Mouse (Mus musculus): ENCODE measurements at regions not wholly inside any gene's neighbourhood (a gene's known extent, or its start where the extent isn't known, plus 50 kb on each side); places are given as distances from the start of the nearest gene placed in this dataset.

DNA sequence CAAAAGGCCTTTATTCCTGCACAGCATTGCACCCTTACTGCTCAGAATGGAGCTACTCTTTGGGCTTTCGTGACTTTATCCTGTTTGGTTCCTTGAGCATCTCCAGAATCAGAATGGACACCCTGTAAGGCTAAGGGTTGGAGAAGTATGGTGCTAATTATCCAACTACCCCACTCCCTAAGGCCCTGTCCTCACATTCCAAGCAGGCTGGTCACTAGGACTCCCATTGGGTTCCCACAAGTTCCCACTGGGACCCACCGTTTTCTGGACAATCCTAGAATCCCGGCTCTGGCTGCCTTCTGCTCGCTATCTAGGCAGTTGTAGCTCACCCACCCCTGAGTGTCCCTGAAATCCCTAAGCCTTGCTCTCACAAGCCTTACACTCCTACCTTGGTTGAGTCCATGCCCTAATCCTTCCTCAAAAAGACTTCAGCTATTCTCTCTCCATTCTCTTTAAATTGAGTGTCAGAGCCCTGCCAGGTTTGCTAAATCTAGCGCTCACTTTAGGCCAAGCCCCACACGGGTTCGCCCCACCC lies 146.1 kb downstream of the Efcab1 start:
- DNase-seq = no peak

DNA sequence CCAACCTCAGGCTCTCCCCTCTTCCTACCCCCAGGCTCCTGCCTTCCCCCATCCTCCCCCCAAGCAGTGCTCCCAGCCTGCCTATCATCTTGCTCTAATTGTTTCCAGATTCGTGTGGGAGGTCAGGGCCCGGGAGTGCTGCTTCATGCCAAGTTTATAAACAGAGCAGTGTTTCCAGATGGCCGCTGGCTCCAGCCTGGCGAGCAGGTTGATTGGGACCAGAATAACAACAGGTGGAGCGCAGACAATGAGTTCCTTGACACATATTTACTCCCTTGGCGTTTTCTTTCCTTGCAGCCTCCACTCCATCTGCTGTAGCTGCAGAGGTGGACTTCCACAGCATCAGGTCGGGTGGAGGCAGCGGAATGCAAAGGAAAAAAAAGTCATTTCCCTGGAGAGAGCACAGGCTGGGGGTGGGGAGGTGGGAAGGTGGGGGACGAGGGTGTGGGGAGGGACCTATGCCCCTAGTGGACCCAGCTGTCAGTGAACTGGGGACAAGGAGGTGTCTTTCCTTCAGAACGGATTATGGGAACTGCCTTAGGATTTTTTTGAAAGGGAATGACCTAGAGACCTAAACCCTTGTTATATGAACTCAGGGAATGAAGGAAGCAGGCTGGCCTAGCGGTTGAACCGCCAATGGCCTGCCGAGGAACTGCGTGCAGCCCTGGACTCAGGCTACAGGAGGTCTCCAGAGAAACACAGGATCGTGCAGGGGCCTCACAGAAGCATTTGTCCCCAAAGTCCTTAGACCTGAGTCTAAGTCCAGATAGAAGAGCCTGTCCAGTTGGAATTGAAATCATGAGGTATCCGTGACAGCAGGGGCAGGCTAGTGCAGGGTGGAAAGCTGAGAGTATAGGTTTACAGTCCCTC lies 146.8 kb downstream of the Efcab1 start:
- DNase-seq = peak; percentile 37

DNA sequence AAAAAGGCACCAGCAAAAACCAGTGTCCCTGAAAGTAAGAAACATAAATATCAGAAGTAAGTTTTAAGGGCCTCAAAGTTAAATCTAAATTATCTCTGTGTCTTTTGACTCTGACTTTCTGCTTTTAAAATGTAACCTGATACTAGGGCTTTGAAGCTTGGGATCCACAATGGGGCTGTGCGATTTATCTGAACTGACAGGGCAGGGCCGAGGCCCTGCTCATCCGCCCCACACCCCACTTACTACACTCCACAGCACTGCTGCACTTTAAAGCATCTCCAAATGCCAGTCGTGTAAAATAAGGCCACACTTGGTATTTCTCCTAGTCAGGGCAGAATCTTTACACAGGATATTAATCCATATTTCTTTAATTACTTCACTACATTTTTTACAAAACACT lies 147.4 kb downstream of the Efcab1 start:
- DNase-seq = no peak

DNA sequence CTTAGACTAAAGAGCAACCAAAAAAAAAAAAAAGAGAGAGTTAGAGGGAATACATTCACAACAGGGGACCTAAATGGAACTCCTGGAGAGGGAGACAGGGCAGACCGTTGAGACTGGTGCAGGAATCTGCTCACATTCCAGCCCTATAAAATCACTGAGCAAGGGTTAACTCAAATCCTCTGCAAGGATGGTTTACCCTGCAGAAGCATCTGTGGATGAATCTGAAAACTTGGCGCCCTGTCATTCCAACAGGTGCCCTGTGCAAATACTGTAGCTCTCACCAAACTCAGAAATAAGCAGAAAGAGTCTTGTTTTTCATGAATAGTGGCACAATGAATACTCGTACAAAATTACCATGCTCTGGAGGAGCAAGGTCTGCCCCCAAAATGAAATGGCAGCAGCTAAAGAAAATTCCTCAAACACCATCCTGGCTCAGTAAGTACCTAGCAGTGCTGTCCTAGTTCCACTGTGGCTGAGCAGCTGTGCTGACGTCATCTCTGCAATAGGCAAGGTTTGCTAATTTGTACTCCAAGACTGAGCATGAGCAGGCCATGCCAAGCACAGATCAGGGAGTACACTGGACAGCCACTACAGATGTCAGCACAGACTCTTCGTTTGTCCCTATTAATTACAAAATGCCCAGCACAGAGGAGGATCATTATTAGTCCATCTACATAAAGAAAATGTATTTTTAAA lies 148.0 kb downstream of the Efcab1 start:
- no peak for DNase-seq

DNA sequence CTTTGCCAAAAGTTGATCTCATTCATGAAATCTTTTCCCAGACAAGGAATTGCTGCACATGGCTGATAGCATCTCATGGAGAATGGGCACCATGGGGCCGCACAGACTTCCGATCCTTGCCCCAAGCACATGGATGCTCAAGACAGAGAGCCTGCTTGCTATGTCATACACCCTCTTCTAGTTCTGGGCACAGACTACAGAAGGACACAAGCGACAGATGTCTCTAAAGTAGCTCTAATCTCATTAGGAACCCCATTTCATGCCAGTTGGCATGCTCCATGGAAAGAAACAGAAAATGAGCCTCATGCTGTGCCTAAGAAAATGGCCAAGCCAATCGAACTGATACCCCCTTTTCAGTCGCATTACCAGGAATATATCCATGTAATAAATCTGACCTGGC lies 149.3 kb downstream of the Efcab1 start:
- no peak for DNase-seq

DNA sequence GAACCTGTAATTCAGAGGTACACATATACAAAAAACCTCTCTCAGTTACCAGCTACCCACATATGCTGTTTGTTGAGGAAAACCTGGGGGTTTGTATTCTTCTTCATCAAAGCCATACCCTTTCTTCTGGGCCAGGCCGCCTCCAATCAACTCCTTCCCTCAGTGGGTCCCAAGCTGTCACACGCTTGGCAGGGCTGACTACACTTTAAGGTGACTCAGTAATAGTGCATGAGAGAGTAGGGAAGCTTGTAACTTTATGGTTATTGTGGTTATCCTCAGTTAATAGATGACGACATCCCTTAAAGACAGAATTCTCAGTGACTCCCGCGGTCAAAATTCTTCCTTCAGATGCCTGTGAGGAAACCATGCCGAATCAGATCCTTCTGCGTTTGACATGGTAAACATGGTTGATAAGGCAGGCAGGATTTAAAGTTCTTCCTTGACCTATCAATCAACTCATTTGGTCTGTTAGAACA lies 164.1 kb downstream of the Efcab1 start:
- DNase-seq = no peak

DNA sequence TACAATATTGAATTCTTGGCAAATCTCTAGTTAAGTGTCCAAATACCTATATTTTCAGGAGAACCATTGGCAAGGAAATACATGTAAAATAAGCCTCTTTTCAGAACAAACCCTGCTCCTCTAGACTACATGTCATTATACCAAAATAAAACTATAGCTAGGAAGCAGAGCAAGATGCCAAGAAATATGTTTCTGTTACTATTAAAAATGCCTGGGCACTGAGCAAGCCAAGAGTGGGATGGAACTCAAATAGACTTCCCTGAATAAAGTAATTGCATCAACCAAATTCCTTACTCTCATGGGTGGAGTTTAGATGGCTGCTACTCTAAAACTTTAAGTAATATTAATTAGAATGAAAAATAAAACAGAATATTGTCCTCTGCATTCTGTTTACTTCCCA lies 168.0 kb downstream of the Efcab1 start:
- DNase-seq = no peak

DNA sequence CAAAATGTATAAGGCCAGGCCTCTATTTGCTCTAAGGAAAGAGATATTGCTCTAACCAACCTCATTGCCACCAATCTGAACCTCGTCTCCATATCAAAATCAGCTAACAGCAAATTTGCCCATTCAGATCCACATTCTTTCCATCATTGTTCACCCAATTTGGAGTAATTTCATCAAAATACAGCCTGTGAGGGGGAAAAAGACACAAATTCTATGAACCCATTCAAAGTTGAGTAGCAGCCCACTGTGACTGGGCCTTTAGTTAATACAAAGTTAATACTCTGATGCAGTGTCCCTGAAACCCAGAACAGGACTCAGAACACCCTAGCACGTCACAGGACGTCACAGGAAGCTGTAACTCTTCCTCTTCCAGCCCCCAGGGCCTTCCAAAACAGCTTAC lies 177.3 kb downstream of the Efcab1 start:
- no peak for DNase-seq

DNA sequence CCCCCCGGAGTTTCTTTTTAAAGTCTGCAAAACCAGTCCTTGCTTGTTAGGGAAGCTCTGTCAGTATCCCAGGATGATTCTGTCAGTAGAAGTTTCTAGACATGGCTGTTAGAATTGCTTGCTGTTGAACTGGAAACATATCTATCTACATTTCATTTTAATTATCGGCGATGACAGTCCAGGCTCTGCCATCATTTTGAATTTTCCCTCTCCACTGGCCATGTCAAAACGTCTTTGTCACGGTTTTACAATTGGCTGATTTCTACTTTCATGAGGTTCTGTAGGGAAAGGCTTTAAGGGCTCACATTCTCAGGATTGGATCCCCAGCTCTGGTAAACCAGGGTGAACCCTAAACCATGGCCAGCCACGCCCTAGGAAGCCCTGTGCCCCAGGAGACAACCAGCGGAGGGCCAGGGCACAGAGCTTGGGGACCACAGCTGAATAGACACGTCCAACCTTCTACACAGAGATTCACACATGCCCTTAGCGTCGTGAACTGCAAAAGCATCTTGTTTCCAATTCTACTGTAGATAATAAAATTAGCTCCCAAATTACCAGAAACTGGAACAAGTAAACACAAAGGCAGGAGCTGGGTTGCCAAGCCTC lies 177.8 kb downstream of the Efcab1 start:
- no peak for DNase-seq

DNA sequence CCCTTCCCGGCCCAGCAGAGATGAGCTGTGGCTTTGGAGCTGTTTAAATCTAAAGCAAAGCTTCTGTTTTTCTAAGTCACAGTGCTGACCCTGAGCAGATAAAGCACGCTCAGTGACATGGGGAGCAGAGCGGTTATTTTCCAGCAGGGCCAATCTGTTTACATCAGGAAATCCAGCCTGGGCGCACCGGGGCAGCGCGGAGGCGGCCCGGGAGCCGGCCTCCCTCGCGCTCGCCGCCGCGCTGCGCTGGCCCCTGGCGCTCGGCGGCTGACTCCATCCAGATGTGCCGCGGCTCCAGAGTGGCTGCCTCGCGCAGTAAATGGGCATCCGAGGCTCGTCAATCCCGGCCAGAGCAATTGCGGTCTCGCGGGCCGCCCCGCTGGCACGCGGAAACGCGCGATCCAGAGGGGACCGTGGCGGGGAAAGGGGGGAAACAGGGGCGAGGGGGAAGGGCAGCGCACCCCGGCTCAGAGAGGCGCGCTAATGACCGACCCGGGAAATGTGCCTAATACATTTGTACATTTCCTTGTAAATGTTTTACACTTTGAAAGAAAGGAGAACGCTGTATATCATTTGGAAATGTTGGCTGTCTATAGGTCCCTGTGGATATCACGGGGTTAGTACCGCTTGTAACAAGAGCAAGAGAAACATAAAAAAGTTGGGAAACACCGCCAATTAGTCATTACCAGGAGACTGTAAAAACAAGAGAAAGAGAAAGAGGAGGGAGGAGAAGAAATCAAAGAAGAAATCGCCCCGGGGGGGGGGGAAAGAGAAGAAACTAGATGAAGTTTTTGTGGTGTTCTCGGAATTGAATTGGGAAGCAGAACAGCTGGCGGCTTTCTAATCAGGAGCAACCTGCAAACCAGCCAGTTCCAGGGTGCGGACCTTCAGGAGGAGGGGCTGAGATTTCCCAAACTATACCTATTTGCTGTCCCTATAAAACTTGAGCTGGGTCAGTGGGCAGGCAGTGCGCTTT lies 178.6 kb downstream of the Efcab1 start:
- DNase-seq = peak; percentile 77

DNA sequence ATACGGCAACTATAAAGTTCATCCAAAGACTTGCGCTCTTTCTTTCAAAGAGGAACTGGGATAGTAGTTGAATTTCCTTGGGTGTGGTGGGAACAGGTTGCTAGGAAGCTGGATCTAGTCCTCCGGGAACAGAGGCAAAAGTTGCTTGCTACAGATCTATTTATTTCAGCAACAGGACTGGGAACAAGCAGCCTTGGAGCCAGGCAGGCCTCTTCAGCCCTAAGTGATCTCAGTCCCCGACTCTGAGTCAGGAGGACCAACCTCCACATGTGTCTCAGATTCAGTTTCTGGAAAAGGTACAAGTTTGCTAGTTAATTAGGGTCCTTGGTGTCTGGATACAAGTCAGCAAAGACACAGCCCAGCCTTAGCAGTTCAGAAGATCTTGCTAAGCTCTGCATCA lies 180.2 kb downstream of the Efcab1 start:
- DNase-seq = no peak

DNA sequence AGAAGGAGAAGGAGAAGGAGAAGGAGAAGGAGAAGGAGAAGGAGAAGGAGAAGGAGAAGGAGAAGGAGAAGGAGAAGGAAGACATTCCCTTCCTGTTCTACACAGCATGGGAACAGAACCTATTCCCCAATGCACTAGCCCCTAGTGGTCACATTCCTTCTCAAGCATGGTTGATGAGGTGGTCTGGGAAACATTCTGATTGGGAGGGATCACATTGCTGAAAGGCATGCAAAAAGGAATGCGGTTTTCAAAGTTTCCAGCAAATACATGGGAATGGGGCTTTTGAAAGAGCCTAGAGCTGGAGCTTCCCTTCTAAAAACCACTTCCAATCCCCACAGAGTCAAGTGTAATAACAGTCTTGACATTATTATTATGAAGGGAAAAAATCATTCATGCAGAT lies 197.5 kb downstream of the Efcab1 start:
- no peak for DNase-seq

DNA sequence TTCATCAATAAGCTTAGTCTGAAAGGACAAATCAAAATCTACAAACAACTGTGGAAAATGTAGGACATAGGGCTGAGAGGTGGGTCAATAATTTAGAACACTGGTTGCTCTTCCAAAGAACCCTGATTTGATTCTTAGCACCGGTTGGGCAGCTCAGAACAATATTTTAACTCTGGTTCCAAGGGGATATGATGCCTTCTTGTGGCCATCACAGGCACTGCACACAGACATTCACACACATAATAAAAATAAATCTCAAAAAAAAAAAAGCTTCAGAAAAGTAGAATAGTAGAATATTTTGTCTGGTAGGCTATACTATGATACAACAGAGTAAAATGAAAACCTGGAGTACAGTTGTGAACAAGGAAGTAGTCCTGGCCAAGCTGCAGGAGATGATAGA lies 200.8 kb downstream of the Efcab1 start:
- no peak for DNase-seq

DNA sequence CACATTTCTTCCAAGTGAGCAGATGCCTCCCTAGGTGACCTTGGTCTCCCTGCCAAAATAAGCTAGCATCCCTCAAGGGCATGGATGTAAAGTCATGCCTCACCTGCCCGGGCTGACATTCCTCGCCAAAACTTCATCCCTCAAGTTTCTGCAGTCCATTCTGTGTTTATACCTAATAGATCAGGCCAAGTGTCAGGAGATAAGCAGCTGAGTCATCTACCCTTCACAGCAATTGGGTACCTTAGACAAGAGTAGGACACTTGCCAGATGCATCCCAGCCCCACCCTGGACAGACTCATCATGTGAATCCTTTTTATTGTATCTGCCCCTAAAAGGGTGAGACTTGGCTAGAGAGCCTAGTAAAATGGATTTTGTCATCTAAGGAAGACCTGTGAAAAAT lies 204.1 kb upstream of the Gm21897 start:
- DNase-seq = no peak

DNA sequence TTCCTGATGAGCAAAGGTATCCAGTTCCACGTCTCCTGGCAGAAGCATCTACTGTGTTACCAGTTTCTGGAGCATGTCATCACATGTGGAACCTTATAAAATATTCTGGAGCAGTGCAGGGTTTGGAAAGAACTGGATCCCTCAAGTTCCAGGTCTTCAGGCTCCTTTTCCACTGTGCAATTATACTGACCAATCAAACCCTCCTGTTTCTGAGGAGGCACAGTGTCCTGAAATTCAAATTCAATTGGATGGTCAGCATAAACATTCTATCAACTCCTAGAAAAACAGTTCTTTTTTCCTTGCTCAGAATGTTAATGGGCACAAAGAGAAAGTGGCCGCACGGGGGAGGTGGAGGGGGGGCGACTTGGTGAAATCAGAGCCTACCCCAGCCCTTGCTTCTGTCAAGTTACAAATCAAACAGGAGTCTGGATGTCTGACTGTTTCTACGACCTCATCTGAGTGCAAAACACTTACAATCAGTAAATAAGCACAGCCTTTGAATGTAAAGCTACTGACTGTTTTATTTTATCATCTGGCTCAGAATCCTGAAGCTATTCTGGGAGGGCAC lies 203.2 kb upstream of the Gm21897 start:
- peak; percentile 4 for DNase-seq

DNA sequence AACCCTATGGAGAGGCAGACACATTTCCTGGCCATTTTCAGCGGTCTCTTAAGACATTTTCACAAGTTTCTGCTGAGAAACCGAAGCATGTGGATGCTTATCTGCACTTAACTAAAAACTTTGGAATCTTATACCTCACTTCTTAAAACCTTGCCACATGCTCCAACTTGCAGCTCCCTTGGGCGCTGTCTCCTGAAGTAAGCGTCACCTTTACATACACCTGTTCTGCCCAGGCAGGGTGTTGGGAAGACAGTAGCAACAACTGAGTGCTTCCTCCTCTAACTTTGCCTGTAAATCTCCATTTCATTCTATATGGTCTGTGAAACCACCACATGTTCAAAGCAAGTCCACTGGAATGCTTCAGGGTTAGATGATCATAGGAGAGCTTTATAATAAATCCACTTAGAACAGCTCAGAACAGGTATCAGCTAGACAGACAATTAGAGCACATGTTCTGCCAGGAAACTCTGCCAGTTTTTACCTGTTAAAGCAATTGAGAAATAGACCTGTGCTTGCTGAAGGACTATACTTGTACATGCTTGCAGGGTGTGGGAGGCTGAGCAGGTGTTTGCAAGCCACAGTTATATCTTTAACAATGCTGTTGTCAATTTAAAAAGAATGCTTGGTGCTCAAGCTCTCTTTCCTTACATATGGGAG lies 202.6 kb upstream of the Gm21897 start:
- DNase-seq = no peak

DNA sequence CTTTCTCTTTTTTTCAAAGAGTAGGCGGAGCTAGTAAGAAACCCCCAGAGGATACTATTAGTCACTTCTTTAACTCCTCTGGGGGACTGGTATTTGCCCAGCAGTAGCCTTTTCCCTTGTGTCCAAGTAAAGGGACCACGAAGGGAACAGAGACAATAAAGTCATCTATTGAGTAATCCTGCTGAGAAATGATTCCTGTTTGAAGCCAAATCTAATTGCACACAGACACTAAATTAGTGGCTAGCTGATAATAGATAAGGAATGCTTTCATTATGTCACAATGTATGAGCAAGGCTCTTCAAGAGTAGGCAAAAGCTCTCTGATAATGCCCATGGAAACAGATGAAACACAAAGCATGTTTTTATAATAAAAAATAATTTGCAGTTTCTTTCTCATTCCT lies 201.9 kb upstream of the Gm21897 start:
- DNase-seq = no peak

DNA sequence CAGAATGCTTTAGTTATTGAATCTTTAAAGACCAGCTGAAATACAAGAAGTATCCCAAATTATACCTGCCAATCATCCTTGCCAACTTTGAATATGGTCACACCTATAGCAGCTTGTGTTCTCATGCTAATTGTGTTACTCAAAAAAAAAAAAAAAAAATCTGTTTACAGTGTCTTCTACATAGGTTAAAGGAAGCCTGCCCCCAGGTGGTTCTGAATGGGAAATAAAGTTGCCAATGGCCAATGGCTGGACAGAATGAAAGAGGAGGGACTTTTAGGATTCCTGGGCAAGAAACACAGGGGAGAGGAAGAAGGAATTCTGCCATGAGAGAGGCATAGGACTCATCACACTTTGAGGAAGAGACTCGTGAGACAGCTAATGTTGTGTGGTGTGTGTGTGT lies 197.5 kb upstream of the Gm21897 start:
- peak; percentile 23 for DNase-seq

DNA sequence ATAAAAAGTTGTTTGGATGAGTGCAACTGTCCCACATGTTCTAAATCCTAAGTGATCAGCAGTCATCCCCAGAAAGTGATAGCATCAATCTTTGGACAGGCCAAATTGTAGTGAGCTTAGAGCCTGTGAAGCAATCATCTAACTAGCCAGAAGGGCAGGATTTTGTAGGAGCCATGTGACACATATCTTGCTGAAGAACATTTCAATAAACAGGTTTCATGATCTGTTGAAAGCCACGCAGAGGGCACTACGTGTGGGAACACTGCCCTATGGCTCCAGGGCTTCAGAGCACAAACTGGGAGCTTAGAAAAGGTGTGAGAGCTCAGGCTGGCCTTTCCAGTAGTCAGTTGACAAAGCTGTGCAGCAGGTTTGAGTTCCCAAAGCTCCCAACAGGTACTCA lies 188.3 kb upstream of the Gm21897 start:
- no peak for DNase-seq

DNA sequence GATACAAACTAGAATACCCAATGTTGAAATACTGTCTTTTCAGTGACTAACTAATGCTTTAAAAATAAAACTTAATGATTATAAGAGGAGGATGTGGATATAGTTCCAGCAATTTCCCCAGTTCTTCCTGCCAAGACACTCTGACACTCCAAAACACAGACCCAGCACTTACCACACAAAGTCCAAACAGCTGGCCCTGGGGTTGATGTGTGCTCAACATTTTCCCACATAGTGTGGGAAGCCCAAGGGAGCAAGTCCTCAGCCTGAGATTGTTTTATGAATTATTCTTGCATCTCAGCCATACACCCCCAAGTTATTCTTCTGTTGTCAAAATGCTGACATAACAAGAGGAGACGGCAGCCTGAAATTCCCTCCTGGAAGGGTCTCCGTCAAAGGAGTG lies 187.5 kb upstream of the Gm21897 start:
- DNase-seq = peak; percentile 5

DNA sequence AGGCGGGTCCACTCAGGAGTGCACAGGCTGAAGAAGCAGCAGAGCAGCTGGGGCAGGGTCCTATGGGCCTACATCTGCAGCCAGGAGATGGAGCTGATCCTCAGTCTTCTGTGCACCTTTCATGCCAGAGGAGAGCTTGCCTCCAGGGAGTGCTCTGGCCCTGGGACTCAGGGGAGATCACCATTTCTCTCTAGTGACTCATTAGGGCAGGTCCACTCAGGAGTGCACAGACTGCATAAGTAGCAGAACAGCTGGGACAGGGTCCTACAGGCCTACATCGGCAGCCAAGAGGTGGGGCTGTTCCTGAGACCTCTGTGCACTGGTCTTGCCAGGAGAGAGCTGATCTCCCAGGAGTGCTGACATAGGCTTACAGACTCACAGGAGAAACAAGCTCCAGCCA lies 159.4 kb upstream of the Gm21897 start:
- DNase-seq = no peak

DNA sequence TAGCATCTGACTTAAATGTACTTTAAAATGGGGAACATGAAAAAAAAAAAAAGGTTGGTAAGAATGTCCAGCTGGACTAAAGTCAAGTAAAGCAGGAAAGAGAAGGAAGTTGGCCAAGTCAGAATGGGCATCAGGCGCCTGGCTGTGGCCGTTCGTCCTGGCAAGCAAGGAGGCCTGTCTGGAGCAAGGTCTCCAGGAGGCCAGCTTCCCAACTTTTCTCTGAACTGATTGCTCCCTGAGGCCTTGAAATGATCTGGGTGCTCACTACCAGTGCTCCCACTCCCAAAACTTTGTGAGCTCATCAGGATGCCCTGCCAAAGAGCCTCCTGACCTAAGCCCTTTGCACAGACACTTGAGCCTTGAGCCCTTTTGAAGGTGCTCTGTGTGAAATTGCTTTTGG lies 141.7 kb upstream of the Gm21897 start:
- DNase-seq = no peak

Measured in kidney, postnatal 14 days (tissue).